Mouse (Mus musculus): ENCODE measurements around the gene Reg1.

DNA sequence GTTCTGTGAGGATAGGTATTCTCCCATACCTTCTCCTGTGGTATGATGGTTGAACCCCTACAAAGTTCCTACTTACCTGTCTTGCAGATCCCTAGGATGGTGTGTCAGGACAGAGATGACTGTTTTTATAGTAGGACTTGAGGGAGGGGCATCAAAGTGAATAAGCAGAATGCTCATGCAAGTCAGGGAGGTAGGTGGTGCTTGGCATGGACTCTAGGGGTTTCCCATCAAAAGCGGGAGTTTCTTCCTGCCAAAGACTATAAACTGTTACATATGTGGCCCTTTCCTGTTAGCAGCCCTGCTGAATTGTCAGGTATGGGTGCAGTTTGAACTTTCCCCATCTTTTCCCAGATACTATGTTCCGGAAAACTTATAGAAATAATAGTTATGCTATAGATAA, 46.3 kb downstream of the Reg1 start, which contains the start of gene Reg3g:
- TF ChIP-seq CTCF (IDR thresholded peaks at IDR 0.05; ENCODE audit: extremely low read depth, insufficient read depth, insufficient read length, insufficient replicate concordance) (no peak), POLR2A (IDR thresholded peaks at IDR 0.05; ENCODE audit: low read depth, low read length) (no peak)
